Mouse (Mus musculus): Measurements from ENCODE around the gene Ydjc. TPM values are rescaled to one million over a fixed set of nuclear protein-coding genes. Genes with fewer than 3 reads are reported as not detected.
A peak's percentile ranks its signal among the peaks of the same experiment; 100 is the strongest.

The Ydjc gene
- polyA plus RNA-seq, 1 experiment from 2014 or later, result 11.9 TPM

- H3K4me1 ChIP-seq (replicated peaks; ENCODE audit: control insufficient read depth, insufficient read depth, low read length), result no peaks in the 10 kb centered on the region; the same call in none of the 2 replicates
- peak within 1 kb of the TSS; percentile 58 for H3K27ac ChIP-seq (ENCODE audit: low read depth, low read length)
- under 1% methylated on average over 25 of the region's 25 CpGs for WGBS
- H3K36me3 ChIP-seq (ENCODE audit: control insufficient read depth, insufficient read depth, low read length), result peaks cover 1% of the 10 kb centered on the region; the same call in 1 of the 2 replicates
- H3K27me3 ChIP-seq (ENCODE audit: control insufficient read depth, insufficient read depth, low read length), result no peaks in the 10 kb centered on the region
- H3K4me3 ChIP-seq (ENCODE audit: low read depth, low read length), result peak within 1 kb of the TSS; percentile 56
- peak within 1 kb of the TSS; percentile 66 for H3K9ac ChIP-seq (ENCODE audit: low read depth, low read length)
- no peaks in the 10 kb centered on the region for H3K9me3 ChIP-seq (ENCODE audit: control insufficient read depth, low read length)
- peak; percentile 93 for ATAC-seq (ENCODE audit: low FRiP score)
- peak; percentile 88 for DNase-seq (ENCODE audit: low spot score)
- peak within 1 kb of the TSS; percentile 80 for H3K4me2 ChIP-seq (replicated peaks; ENCODE audit: low read depth, low read length)
These were observed 19.4 kb upstream of the Ydjc start, which contains the start of gene 2610318N02Rik for GRCm38 (mm10) chr16:17124871-17125520. TSS of gene 2610318N02Rik (minus strand) at chr16:17125167.

GRCm38 (mm10) chr16:17127292-17127691, 17.1 kb upstream of the Ydjc start:
- Histone ChIP-seq H3K4me3 (ENCODE audit: low read depth, low read length) (no peak overlapping the region), H3K36me3 (ENCODE audit: control insufficient read depth, insufficient read depth, low read length) (no peaks in the 10 kb centered on the region), H3K4me1 (replicated peaks; ENCODE audit: control insufficient read depth, insufficient read depth, low read length) (peaks cover 10% of the 10 kb centered on the region), H3K4me2 (replicated peaks; ENCODE audit: low read depth, low read length) (no peak overlapping the region), H3K9me3 (ENCODE audit: control insufficient read depth, low read length) (no peaks in the 10 kb centered on the region), H3K27ac (ENCODE audit: low read depth, low read length) (no peak overlapping the region), H3K27me3 (ENCODE audit: control insufficient read depth, insufficient read depth, low read length) (no peaks in the 10 kb centered on the region), H3K9ac (ENCODE audit: low read depth, low read length) (no peak overlapping the region)
- DNase-seq (ENCODE audit: low spot score), result peak; percentile 37
- WGBS, result 100% methylated on average over 1 of the region's 1 CpGs
- ATAC-seq (ENCODE audit: low FRiP score), result no peak

GRCm38 (mm10) chr16:17131191-17132088, 13.0 kb upstream of the Ydjc start:
- H3K9ac ChIP-seq (ENCODE audit: low read depth, low read length), result peak overlapping the region; percentile 79
- H3K27me3 ChIP-seq (ENCODE audit: control insufficient read depth, insufficient read depth, low read length), result no peaks in the 10 kb centered on the region
- 4% methylated on average over 43 of the region's 43 CpGs for WGBS
- peak overlapping the region; percentile 86 for H3K27ac ChIP-seq (ENCODE audit: low read depth, low read length)
- H3K4me3 ChIP-seq (ENCODE audit: low read depth, low read length), result peak overlapping the region; percentile 78
- no peak for DNase-seq (ENCODE audit: low spot score)
- H3K36me3 ChIP-seq (ENCODE audit: control insufficient read depth, insufficient read depth, low read length), result no peaks in the 10 kb centered on the region
- H3K4me1 ChIP-seq (replicated peaks; ENCODE audit: control insufficient read depth, insufficient read depth, low read length), result peaks cover 10% of the 10 kb centered on the region; the same call in 1 of the 2 replicates
- peak overlapping the region; percentile 98 for H3K4me2 ChIP-seq (replicated peaks; ENCODE audit: low read depth, low read length)
- peak; percentile 89 for ATAC-seq (ENCODE audit: low FRiP score)
- no peaks in the 10 kb centered on the region for H3K9me3 ChIP-seq (ENCODE audit: control insufficient read depth, low read length)

GRCm38 (mm10) chr16:17132089-17132905, 12.1 kb upstream of the Ydjc start, which contains the start of gene Sdf2l1:
TSS of gene Sdf2l1 (minus strand) at chr16:17132383.
- H3K4me2 ChIP-seq (replicated peaks; ENCODE audit: low read depth, low read length), result peak within 1 kb of the TSS; percentile 98
- H3K36me3 ChIP-seq (ENCODE audit: control insufficient read depth, insufficient read depth, low read length), result no peaks in the 10 kb centered on the region
- H3K27me3 ChIP-seq (ENCODE audit: control insufficient read depth, insufficient read depth, low read length), result no peaks in the 10 kb centered on the region
- 1% methylated on average over 47 of the region's 47 CpGs for WGBS
- peaks cover 10% of the 10 kb centered on the region; the same call in 1 of the 2 replicates for H3K4me1 ChIP-seq (replicated peaks; ENCODE audit: control insufficient read depth, insufficient read depth, low read length)
- H3K4me3 ChIP-seq (ENCODE audit: low read depth, low read length), result peak within 1 kb of the TSS; percentile 78
- H3K9me3 ChIP-seq (ENCODE audit: control insufficient read depth, low read length), result no peaks in the 10 kb centered on the region
- peak within 1 kb of the TSS; percentile 79 for H3K9ac ChIP-seq (ENCODE audit: low read depth, low read length)
- peak; percentile 98 for ATAC-seq (ENCODE audit: low FRiP score)
- DNase-seq (ENCODE audit: low spot score), result peak; percentile 99
- H3K27ac ChIP-seq (ENCODE audit: low read depth, low read length), result peak within 1 kb of the TSS; percentile 86

- Histone ChIP-seq H3K4me1 (replicated peaks; ENCODE audit: control insufficient read depth, insufficient read depth, low read length) (peaks cover 10% of the 10 kb centered on the region; the same call in 1 of the 2 replicates), H3K4me2 (replicated peaks; ENCODE audit: low read depth, low read length) (peak overlapping the region; percentile 98), H3K27ac (ENCODE audit: low read depth, low read length) (no peak overlapping the region), H3K4me3 (ENCODE audit: low read depth, low read length) (peak overlapping the region; percentile 78), H3K27me3 (ENCODE audit: control insufficient read depth, insufficient read depth, low read length) (no peaks in the 10 kb centered on the region), H3K36me3 (ENCODE audit: control insufficient read depth, insufficient read depth, low read length) (no peaks in the 10 kb centered on the region), H3K9me3 (ENCODE audit: control insufficient read depth, low read length) (no peaks in the 10 kb centered on the region), H3K9ac (ENCODE audit: low read depth, low read length) (peak overlapping the region; percentile 60)
- WGBS, result 38% methylated on average over 7 of the region's 7 CpGs
- ATAC-seq (ENCODE audit: low FRiP score) (0 out of 2 replicates have a peak, but pooled peaks have one; percentile 31), DNase-seq (ENCODE audit: low spot score) (peak; percentile 36)
These were observed 11.6 kb upstream of the Ydjc start for GRCm38 (mm10) chr16:17132906-17133200.

GRCm38 (mm10) chr16:17137355-17137754, 7.1 kb upstream of the Ydjc start:
- no peaks in the 10 kb centered on the region for H3K4me1 ChIP-seq (replicated peaks; ENCODE audit: control insufficient read depth, insufficient read depth, low read length)
- no peaks in the 10 kb centered on the region for H3K36me3 ChIP-seq (ENCODE audit: control insufficient read depth, insufficient read depth, low read length)
- no peaks in the 10 kb centered on the region for H3K9me3 ChIP-seq (ENCODE audit: control insufficient read depth, low read length)
- no peak overlapping the region for H3K4me3 ChIP-seq (ENCODE audit: low read depth, low read length)
- WGBS, result 83% methylated on average over 15 of the region's 15 CpGs
- no peaks in the 10 kb centered on the region for H3K27me3 ChIP-seq (ENCODE audit: control insufficient read depth, insufficient read depth, low read length)
- no peak for DNase-seq (ENCODE audit: low spot score)
- H3K27ac ChIP-seq (ENCODE audit: low read depth, low read length), result no peak overlapping the region
- ATAC-seq (ENCODE audit: low FRiP score), result no peak
- H3K4me2 ChIP-seq (replicated peaks; ENCODE audit: low read depth, low read length), result no peak overlapping the region
- H3K9ac ChIP-seq (ENCODE audit: low read depth, low read length), result no peak overlapping the region

- Histone ChIP-seq H3K4me2 (replicated peaks; ENCODE audit: low read depth, low read length) (peak within 1 kb of the TSS; percentile 80), H3K27me3 (ENCODE audit: control insufficient read depth, insufficient read depth, low read length) (peaks cover 12% of the 10 kb centered on the region), H3K9me3 (ENCODE audit: control insufficient read depth, low read length) (no peaks in the 10 kb centered on the region), H3K27ac (ENCODE audit: low read depth, low read length) (no peak within 1 kb of the TSS), H3K4me3 (ENCODE audit: low read depth, low read length) (peak within 1 kb of the TSS; percentile 36), H3K9ac (ENCODE audit: low read depth, low read length) (peak within 1 kb of the TSS; percentile 28), H3K4me1 (replicated peaks; ENCODE audit: control insufficient read depth, insufficient read depth, low read length) (0 out of 2 replicates have a peak, but pooled peaks cover 3% of the 10 kb centered on the region), H3K36me3 (ENCODE audit: control insufficient read depth, insufficient read depth, low read length) (no peaks in the 10 kb centered on the region)
- WGBS, result under 1% methylated on average over 34 of the region's 34 CpGs
- peak; percentile 87 for ATAC-seq (ENCODE audit: low FRiP score)
- peak; percentile 90 for DNase-seq (ENCODE audit: low spot score)
These were observed 2.4 kb downstream of the Ydjc start, which contains the start of gene Ccdc116 for GRCm38 (mm10) chr16:17146772-17147235. TSS of gene Ccdc116 (minus strand) at chr16:17147229.

GRCm38 (mm10) chr16:17147391-17147929, 3.0 kb downstream of the Ydjc start:
- H3K4me3 ChIP-seq (ENCODE audit: low read depth, low read length), result peak overlapping the region; percentile 36
- DNase-seq (ENCODE audit: low spot score) (peak; percentile 43), ATAC-seq (ENCODE audit: low FRiP score) (peak; percentile 31; the same call in 1 of the 2 replicates)
- H3K27ac ChIP-seq (ENCODE audit: low read depth, low read length), result no peak overlapping the region
- peak overlapping the region; percentile 80 for H3K4me2 ChIP-seq (replicated peaks; ENCODE audit: low read depth, low read length)
- peak overlapping the region; percentile 28 for H3K9ac ChIP-seq (ENCODE audit: low read depth, low read length)
- H3K27me3 ChIP-seq (ENCODE audit: control insufficient read depth, insufficient read depth, low read length), result peaks cover 12% of the 10 kb centered on the region
- no peaks in the 10 kb centered on the region for H3K36me3 ChIP-seq (ENCODE audit: control insufficient read depth, insufficient read depth, low read length)
- H3K9me3 ChIP-seq (ENCODE audit: control insufficient read depth, low read length), result no peaks in the 10 kb centered on the region
- 1% methylated on average over 41 of the region's 41 CpGs for WGBS
- 0 out of 2 replicates have a peak, but pooled peaks cover 3% of the 10 kb centered on the region for H3K4me1 ChIP-seq (replicated peaks; ENCODE audit: control insufficient read depth, insufficient read depth, low read length)
